Mouse (Mus musculus) megakaryocyte, embryonic 14.5 days (primary cell): ENCODE results near the gene Zbtb9. TPM values are rescaled to one million over a fixed set of nuclear protein-coding genes. Genes with fewer than 3 reads are reported as not detected.

Source experiments
- H3K27me3 ChIP-seq: replicated peaks from 2 replicates; pipeline ENCODE3; 2012; ENCODE audit warnings: inconsistent platforms
- H3K36me3 ChIP-seq: replicated peaks from 2 replicates; pipeline ENCODE3; 2012; ENCODE audit warnings: low read length, inconsistent platforms, mixed read lengths
- H3K4me1 ChIP-seq: 2 replicates; pipeline ENCODE4 v1.6.1; 2012; ENCODE audit warnings: inconsistent platforms
- H3K4me3 ChIP-seq: replicated peaks from 2 replicates; pipeline ENCODE3; 2012; ENCODE audit warnings: moderate library complexity, mild to moderate bottlenecking, inconsistent platforms
- H3K9me3 ChIP-seq: 2 replicates; pipeline ENCODE4 v1.6.1; 2012; ENCODE audit warnings: inconsistent platforms
- FLI1 ChIP-seq: IDR thresholded peaks from 2 replicates; pipeline ENCODE4 v1.6.1; 2012; ENCODE audit warnings: low read length, inconsistent platforms, mixed read lengths
- GATA1 ChIP-seq: IDR thresholded peaks from 3 replicates; pipeline ENCODE4 v1.6.1; 2012; ENCODE audit warnings: mixed read lengths, low read length, inconsistent platforms, borderline replicate concordance
- polyA plus RNA-seq: library from polyadenylated mRNA; stranded (reverse); fragments of >175 nt; gene quantifications from 2 replicates; pipeline ENCODE4 v1.2.3, GENCODE M21; 2012; ENCODE audit warnings: low replicate concordance; ENCODE audit not compliant: insufficient read depth

The Zbtb9 gene
- polyA plus RNA-seq, 1 experiment, result 2.3 TPM

- 0 out of 2 replicates have a peak, but pooled peaks cover 5% of the 10 kb centered on the region for H3K9me3 ChIP-seq
- H3K4me1 ChIP-seq, result peaks cover 54% of the 10 kb centered on the region
- H3K4me3 ChIP-seq, result no peak overlapping the region
- H3K27me3 ChIP-seq, result peaks cover 14% of the 10 kb centered on the region
- H3K36me3 ChIP-seq, result no peaks in the 10 kb centered on the region
- TF ChIP-seq GATA1, result no peak
Observed at GRCm38 (mm10) chr17:27048445-27049239, 75.7 kb downstream of the Zbtb9 start.

GRCm38 (mm10) chr17:27050853-27051252 is 77.9 kb downstream of the Zbtb9 start:
- Histone ChIP-seq H3K4me3 (no peak overlapping the region), H3K27me3 (peaks cover 8% of the 10 kb centered on the region), H3K9me3 (0 out of 2 replicates have a peak, but pooled peaks cover 5% of the 10 kb centered on the region), H3K36me3 (no peaks in the 10 kb centered on the region), H3K4me1 (peaks cover 53% of the 10 kb centered on the region)
- no peak for TF ChIP-seq GATA1
- TF ChIP-seq FLI1, result no peak

- H3K36me3 ChIP-seq, result no peaks in the 10 kb centered on the region
- TF ChIP-seq FLI1 (no peak), GATA1 (no peak)
- H3K4me1 ChIP-seq, result peaks cover 56% of the 10 kb centered on the region
- peak overlapping the region; percentile 86 for H3K4me3 ChIP-seq
- peaks cover 12% of the 10 kb centered on the region for H3K27me3 ChIP-seq
- H3K9me3 ChIP-seq, result 0 out of 2 replicates have a peak, but pooled peaks cover 5% of the 10 kb centered on the region
Observed at GRCm38 (mm10) chr17:27051514-27051913, 78.5 kb downstream of the Zbtb9 start.

GRCm38 (mm10) chr17:27056170-27056569 is 83.2 kb downstream of the Zbtb9 start:
- Histone ChIP-seq H3K27me3 (peaks cover 58% of the 10 kb centered on the region), H3K36me3 (no peaks in the 10 kb centered on the region), H3K4me3 (peak overlapping the region; percentile 90), H3K4me1 (peaks cover 32% of the 10 kb centered on the region), H3K9me3 (no peaks in the 10 kb centered on the region)
- TF ChIP-seq FLI1 (no peak), GATA1 (no peak)

GRCm38 (mm10) chr17:27056812-27057516 is 84.0 kb downstream of the Zbtb9 start, which contains the start of gene Itpr3:
TSS of gene Itpr3 (plus strand) at chr17:27057304.
- Histone ChIP-seq H3K4me1 (peaks cover 24% of the 10 kb centered on the region), H3K4me3 (peak within 1 kb of the TSS; percentile 90), H3K9me3 (peaks cover under 1% of the 10 kb centered on the region; the same call in 1 of the 2 replicates), H3K36me3 (no peaks in the 10 kb centered on the region), H3K27me3 (peaks cover 59% of the 10 kb centered on the region)
- TF ChIP-seq FLI1 (no peak), GATA1 (no peak)

- Histone ChIP-seq H3K27me3 (peaks cover 63% of the 10 kb centered on the region), H3K4me3 (peak overlapping the region; percentile 90), H3K4me1 (peaks cover 21% of the 10 kb centered on the region), H3K36me3 (no peaks in the 10 kb centered on the region), H3K9me3 (peaks cover 3% of the 10 kb centered on the region; the same call in 1 of the 2 replicates)
- TF ChIP-seq FLI1, result no peak
- TF ChIP-seq GATA1, result no peak
Observed at GRCm38 (mm10) chr17:27057517-27058055, 84.6 kb downstream of the Zbtb9 start.

Other genes with a start within 250 kb of the Zbtb9 start
- gene Bnip1, start 192.1 kb upstream of the Zbtb9 start, polyA plus RNA-seq, result 8.9 and 26.5 TPM in 2 replicates
- gene Nkx2-5, start 128.2 kb upstream of the Zbtb9 start, polyA plus RNA-seq, result not detected in 2 replicates
- 8.0 and 12.1 TPM in 2 replicates for gene Kifc5b, start 56.1 kb upstream of the Zbtb9 start, polyA plus RNA-seq
- gene Phf1, start 40.1 kb upstream of the Zbtb9 start, polyA plus RNA-seq, result 31.7 and 44.3 TPM in 2 replicates
- gene Cuta, start 33.6 kb upstream of the Zbtb9 start, polyA plus RNA-seq, result 396 and 1,059 TPM in 2 replicates
- gene Syngap1, start 31.9 kb upstream of the Zbtb9 start, polyA plus RNA-seq, result 3.0 and 4.4 TPM in 2 replicates
- 164 and 277 TPM in 2 replicates for gene Bak1, start 55.8 kb downstream of the Zbtb9 start, polyA plus RNA-seq
- 0.17 and 1.3 TPM in 2 replicates for gene Itpr3, start 84.1 kb downstream of the Zbtb9 start, polyA plus RNA-seq
- gene Uqcc2, start 160.7 kb downstream of the Zbtb9 start, polyA plus RNA-seq, result 35.6 and 163 TPM in 2 replicates
- gene Ip6k3, start 194.6 kb downstream of the Zbtb9 start, polyA plus RNA-seq, result not detected in 2 replicates
- gene Lemd2, start 231.3 kb downstream of the Zbtb9 start, polyA plus RNA-seq, result 69.3 and 97.5 TPM in 2 replicates